Mouse (Mus musculus): ENCODE data around the gene Ubald2.

GRCm38 (mm10) chr11:116477160-116477759 is 43.4 kb downstream of the Ubald2 start:
- TF ChIP-seq POLR2A (IDR thresholded peaks at IDR 0.05; ENCODE audit: extremely low read depth, insufficient read depth, low read length) (no peak), CTCF (IDR thresholded peaks at IDR 0.05; ENCODE audit: extremely low read depth, insufficient read depth, low read length) (no peak)

Data from cortical plate, adult 2 months (tissue).